Mouse (Mus musculus): ENCODE data around the gene Sh3pxd2a. TPM values are rescaled to one million over a fixed set of nuclear protein-coding genes. Genes with fewer than 3 reads are reported as not detected.

The Sh3pxd2a gene
- total RNA-seq (2021) = 10 to 100 TPM; 25.0 to 25.1 TPM

DNA sequence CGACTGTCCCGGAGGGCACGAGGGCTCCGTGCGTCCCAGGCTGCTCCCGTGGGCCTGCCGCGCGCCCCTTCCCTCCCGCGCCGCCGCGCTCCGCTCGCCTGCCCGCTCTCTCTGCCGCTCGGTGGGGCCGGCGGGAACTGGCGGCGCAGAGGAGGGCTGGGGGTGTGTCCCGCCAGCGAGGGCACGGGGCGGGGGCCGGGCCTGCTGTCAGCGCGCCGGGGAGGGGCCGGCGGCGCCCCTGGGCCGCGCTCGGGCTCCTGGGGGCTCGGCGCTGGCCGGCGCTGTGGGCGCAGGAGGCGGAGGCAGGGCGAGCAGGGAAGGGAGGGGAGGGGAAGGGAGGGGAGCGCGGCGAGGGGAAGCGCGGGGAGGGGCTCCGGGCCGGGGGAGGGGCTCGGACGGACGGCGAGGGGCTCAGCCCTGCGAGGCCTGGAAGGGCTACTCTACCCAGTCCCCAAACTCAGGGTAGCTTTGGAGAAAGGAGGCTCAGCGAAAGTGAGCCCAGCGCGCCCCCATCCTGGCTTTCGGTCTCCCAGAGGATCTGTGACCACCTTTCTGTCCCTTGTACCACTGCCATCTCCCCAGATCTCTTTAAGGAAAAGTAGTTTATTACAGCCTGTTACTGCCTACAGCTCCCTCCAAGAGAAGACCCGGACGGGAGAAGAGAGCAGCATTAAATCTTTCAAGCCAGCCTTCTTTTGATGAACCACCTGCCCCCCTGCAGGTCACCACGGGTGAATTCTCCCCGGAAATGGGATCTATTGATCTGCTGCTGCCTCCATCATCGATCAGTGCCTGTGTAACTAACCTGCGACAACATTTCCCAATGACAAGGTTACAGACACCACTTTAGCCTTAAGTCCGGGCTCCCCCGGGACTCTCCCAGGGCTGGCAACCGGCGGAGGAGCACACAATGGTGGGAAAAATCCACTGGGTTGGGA, at the start of gene Sh3pxd2a:
TSS of gene Sh3pxd2a (minus strand) at position 98 of the 938 bp plus-strand sequence.
- peak; percentile 43 for DNase-seq
- intact Hi-C loops (cut with DNase I) = no loop called here

DNA sequence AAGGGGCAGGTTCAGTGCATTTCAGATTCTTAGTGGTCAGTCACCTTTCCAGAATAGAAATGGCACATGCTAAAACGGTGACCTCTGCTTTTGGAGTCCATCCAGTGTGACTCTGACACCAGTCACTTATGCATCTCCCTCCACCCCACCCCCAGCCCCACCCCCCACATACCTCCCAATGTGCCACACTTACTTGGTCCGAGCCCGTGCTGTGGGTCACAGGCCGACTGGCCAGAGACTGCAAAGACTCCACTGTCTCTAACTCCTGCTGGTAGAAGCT, 49.4 kb upstream of the Sh3pxd2a start:
- no peak for DNase-seq
- intact Hi-C loops (cut with DNase I) = no loop called here

DNA sequence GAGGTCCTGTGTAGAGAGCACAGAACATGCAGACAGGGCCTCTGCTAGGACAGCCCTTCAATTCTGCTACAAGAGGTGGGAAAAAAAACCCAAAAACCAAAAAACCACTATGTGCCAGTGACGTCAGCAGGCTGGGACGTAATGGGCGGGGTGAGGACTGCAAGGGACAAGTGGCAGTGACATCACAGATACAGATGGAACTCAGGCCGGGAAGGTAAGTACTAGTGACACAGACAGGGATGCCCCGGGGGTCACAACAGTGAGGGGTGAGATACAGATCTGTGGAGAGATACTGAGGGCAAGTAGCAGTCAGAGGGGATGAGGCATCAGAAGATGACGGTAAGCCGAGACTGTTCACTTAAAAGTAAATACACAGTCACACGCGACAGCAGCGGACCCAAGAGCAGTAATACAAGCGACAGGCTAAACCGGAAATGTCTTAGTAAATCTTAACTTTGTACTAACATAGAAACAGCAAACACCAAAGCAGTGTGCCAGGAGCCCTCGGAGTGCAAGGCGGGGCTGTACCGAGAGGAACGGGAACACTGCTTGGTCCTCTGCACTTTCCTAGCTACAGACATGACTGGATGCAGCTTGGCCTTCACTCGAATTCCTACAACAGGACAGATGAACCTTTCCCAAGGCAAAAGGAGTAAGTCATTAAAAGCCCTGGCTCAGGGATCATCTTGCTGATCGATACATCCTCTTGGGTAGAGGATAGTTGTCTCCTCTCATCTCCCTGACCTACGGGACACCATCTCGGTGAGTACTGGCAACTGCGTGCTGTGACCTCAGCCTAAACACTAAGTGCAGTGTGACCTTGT, 48.8 kb upstream of the Sh3pxd2a start:
- intact Hi-C loops (cut with DNase I) = no loop called here
- no peak for DNase-seq

DNA sequence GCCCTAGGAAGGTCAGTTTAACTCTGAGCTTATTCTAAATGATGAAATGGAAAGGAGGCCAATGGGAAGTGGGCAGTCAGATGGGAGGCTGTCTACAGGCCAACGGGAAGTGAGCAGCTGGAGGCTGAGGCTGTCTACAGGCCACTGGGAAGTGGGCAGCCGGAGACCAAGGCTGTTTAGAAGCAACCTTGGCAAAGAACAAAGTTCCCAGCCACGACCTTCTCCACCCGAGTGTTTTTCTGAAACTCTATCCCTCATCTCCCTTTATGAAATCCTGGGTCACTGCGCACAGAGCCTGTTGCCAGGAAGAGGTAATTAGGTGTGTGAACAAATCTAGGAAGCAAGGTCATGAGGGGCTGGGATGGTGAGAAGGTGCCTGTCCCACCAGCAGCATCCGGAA, 47.8 kb upstream of the Sh3pxd2a start:
- intact Hi-C loops (cut with DNase I) = no loop called here

DNA sequence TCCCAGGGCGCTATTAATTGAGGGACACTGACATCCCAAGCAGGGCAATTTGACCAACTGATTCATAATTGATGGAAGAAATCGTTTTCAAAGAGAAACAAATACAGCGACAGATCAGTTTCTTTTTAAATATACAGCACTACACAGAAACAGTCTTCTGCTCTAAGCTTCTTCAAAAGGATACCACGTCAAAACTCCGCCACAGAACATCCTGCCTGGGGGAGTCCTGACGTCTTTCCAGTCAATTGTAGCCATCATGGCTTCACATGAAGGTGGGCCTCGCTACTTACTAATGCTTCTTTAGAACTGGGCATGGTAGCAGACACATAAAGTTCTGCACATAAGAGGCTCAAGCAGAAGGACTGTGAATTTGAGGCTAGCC, 47.1 kb upstream of the Sh3pxd2a start:
- intact Hi-C loops (cut with DNase I) = no loop called here
- no peak for DNase-seq

More for the DNA sequence above, 47.8 kb upstream of the Sh3pxd2a start:
- no peak for DNase-seq

DNA sequence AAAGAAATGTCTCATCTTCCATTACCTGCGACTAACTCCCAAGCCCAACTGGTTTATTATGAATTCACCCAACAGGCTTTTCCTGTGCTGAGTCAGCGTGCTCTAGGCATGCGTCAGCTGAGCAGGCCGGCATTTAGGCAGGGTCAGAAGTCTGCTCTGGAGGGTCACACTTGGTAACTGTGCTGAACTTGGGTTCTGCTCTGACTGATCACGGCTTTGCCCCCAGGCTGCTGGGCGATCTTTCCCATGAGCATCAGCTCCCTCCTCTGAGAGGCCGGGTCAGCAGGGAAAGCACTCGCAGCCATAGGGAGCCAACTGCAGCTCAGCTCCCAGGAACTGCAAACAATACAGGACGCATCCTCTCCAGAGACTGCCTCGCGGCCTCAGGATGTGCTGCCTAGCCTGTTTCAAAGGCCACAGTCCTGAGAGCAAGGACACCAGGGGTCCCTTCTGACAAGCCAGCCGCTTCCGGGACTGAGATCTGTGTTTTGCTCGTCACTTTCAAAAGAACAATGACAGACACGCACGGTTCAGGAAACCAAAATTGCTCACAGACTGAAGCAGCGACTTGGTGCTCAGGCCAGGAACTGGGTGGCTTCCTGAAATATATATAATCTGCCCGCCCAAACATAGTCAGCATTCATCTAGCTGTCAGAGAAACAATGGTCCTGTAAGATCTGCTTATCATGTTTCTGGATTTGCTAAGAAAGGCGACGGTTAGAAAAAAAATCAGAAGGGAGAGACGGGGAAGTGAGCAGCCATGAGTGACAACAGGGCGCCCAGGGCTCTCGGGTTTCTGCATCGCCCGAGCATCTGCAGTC, 46.5 kb upstream of the Sh3pxd2a start:
- intact Hi-C loops (cut with DNase I) = no loop called here
- DNase-seq = no peak

DNA sequence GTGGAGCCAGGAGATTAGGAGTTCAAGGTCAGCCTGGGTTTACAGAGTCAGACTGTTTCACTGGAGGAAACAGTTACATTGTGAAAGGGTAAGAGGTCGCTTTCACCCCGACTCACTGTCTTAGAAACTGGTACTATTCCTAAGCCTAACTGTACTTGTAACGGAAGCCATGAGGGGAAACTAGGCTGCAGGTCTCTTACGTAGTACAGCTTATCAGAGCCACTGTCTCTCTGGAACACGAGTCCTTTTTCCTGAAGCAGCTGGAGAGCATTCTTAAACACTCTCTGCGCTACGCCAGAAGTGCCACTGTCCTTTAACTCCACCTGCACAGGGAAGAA, 45.9 kb upstream of the Sh3pxd2a start:
- DNase-seq = no peak
- intact Hi-C loops (cut with DNase I) = no loop called here

DNA sequence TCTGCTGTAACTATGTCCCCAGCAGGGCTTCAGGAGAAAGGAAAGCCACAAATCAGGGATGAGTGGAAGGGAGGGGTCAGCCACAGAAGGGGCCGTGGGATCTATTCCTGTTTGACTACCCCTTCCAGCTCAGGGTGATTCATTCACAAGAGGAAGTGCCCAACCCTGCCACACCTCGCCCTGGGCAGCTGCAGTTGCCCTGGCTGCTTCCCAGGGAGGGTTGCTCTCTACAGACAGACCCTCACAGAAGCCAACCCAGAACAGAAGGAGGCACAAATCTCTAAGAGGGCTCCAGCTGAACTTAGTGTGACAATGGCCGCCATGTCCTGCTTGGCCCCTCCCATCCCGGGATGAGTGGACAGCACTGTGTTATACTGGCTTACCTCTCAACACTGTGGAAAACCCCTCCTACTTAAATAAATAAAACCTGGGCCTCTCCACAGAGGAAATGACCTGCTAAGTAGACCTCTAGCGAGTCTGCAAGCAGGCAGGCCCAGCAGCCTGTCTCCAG, 44.6 kb upstream of the Sh3pxd2a start:
- no peak for DNase-seq
- intact Hi-C loops (cut with DNase I) = loop anchor here (2.0 to 5.0 kb wide), 2 partner anchors 222 to 313 kb away; partner anchors contain the start of gene Sfr1

DNA sequence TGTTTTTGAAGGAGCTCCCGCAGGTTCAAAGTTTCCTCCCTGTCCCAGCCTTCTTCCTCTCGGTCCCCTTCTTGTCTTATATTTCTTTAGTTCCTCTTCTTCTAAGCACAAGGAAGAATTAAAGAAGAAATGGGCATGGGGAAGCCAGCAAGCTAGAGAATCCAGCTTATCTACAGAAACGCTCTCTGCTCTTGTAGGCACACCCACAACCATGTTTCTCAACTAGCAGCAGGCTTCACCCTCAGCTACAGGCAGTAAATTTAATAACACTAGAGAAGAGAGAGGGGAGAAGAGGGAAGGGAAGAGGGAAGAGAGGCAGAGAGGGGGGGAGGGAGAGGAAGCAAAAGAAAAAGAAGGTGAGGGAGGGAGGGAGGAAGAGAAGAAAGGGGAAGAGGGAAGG, 44.0 kb upstream of the Sh3pxd2a start:
- DNase-seq = no peak
- intact Hi-C loops (cut with DNase I) = loop anchor here (2.0 to 5.0 kb wide), 2 partner anchors 223 to 314 kb away; partner anchors contain the start of gene Sfr1

DNA sequence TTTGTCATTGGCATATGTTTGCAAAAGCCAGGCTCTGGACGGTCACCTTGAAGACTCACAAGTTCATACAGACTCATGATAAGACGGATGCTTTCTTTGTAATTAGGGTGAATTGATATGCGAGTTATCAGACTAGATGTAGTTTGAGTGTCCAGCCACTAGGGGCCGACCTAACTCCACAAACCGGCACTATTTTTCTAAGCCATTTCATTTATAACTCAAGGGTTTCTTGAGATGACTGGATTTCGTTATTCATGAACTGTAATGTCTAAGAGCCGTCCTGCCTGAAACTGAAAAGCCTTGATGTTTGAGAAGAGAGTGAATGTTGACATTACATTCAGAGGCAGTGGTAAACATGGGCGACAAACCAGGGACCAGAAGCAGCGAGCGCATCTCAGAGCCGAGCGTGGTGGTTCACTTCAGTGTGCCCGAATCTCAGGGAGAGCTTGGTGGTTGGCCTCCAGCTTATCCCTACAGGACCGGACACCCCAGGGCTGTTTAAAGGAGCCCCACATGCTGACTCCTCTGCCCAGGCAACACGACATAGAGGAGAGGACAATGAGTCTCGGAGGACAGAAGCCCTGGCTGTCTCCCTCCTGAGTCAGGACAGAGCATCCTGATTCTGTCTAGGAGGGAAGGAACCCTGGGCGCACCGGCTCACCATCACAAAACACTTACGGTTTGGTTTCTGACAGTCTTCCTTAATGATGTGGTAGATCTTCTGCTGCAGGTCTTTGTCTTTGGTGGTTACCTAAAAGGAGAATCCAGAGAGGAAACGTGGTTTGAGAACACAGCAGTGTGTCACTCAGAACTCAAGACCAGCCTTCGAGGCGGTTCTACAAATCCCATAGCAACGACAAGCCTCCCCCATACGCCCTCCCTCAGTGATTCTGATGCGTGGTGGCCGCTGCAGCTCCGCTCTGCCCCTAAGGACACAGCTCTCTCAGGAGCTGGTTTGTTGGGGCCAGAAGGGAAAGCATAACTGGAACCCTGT, 43.2 kb upstream of the Sh3pxd2a start:
- intact Hi-C loops (cut with DNase I) = loop anchor here (2.0 to 5.0 kb wide), 2 partner anchors 223 to 315 kb away; partner anchors contain the start of gene Sfr1
- peak; percentile 58 for DNase-seq

DNA sequence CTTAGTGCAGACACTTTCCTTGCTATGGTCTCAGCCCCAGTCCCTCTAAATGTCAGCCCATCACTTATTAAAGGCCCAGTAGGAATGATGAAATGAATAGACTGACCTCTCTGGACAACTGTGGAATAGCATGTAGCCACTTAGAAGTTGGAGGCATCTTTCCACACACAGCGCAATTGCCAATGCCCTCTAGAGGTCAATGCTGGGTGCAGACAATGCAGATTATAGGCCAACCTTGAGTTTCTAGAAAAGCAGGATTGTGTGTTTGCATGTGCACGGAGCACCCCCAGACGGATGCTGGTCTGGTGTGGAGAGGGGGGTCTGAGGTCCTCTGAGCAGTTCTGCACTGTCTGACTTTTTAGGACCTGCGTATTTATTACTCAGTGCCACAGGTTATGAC, 39.4 kb upstream of the Sh3pxd2a start:
- intact Hi-C loops (cut with DNase I) = loop anchor here (2.0 kb wide), 1 partner anchor 147 kb away; no protein-coding TSS in a partner anchor
- peak; percentile 32 for DNase-seq

DNA sequence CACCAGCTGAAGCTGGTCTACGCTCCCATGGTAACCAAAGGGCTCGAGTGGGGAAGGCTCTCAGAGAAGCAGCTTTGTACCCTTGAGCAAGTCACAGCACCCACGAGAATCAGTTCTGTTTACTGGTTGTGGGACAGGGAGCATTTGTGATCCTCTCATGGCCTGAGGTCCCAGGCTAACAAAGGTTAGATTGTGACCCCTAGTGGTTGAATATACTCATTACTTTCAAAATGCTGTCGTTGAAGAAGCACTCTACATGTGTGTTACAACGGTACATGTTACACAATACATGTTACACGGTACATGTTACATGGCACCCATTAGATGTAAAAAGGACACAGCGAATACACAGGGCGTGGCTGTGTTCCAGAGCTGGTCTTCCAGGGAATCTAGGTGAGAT, 38.4 kb upstream of the Sh3pxd2a start:
- intact Hi-C loops (cut with DNase I) = loop anchor here (2.0 kb wide), 1 partner anchor 146 kb away; no protein-coding TSS in a partner anchor
- no peak for DNase-seq

DNA sequence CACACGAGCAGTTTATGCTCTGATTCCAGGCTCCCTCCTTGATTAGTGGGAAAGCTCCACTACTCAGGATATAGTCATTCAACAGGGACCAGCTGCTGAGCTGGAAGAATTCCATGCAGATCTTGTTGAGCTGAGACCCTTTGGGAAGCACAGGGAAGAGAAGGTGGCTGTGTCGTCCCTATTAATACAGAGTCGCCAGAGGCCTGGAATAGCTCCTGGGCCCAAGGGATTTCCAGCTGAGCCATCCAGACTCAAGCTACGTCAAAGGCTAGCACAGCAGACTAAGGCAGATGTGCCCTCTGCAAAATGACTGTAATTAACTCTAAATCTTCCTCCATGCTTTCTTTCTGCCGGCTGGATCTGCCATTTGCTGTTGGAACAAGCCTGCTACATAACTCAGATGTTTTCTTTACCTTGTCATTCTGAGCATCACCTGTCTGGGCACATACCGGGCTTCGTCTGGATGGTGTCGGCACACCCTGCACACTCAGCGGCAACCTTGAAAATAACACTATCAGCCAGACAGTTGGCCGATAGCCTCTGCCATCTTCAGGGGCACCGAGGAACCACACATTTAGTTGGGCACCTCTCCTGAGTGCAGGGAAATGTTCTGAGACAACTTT, 36.3 kb upstream of the Sh3pxd2a start:
- intact Hi-C loops (cut with DNase I) = no loop called here
- no peak for DNase-seq

DNA sequence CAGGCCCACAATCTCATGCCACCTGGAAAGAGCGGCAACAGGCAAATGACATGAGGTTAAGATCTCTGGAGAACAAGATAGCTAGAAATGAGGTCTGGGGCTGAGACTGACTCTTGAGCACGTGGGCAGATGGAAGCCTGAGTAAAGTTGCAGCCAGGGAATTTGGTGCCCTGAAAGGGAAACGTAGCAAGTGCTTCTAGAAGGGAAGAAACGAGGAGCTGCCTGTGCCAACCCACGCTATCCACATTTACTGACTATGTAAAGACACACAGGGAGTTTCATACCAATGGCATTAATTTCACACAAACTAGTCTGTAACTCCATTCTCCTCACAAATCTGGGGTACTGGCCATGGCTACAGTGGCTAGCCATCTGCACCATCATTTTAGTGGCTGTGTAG, 35.6 kb upstream of the Sh3pxd2a start:
- no peak for DNase-seq
- intact Hi-C loops (cut with DNase I) = no loop called here

DNA sequence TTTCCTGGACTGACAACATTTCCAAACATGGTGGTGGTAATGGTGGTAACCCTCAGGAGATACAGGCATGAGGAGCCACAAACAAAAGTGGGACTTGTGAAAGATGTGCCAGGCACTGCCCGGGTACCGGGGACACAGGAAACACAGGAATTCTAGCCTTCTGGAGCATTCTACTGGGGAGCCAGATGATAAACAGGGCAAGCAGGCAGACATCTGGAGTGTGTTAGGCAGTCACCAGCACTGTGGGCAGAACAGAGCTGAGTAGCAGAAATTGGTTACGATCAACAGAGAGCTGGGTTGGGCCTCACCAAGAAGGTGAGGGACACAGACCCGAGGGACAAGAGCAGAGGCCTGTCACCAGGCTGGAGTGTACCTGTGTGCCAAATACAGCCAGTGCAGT, 34.7 kb upstream of the Sh3pxd2a start:
- no peak for DNase-seq
- intact Hi-C loops (cut with DNase I) = no loop called here

DNA sequence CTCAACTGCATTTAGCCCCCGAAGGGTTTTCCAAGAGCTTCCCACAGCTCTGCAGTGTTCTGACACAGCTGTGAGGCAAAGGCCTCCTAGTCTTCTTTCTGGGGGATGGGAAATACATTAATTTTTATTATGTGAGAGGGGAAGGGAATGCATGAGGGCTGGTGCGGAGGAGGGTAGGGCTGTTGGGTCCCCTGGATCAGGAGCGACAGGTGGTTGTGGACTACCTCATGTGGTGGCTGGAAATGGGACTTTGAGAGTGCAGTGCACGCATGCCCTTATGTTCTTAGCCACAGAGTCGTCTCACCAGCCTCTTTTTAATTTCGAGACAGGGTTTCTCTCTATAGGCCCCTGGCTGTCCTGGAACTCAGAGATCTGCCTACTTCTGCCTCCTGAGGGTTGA, 33.5 kb upstream of the Sh3pxd2a start:
- intact Hi-C loops (cut with DNase I) = no loop called here
- DNase-seq = no peak

DNA sequence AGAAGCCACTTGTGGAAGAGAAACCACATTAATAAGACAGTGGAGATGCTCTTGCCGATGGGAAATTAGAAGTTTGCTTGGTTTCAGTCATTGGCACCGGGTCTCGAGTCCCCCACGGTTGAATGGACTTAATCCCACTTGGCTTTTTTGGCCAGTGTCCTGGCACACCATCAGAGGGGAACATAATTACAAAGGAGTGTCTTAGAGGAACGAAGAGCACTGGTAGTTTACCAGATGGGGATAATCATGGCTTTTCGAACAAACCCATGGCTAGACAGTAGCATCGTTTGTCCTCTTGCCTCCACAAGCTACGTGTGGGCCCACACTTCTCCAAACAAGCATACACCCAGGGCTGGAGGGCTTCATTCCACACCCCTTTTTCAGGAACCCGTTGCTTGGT, 33.1 kb upstream of the Sh3pxd2a start:
- intact Hi-C loops (cut with DNase I) = no loop called here
- DNase-seq = peak; percentile 60

DNA sequence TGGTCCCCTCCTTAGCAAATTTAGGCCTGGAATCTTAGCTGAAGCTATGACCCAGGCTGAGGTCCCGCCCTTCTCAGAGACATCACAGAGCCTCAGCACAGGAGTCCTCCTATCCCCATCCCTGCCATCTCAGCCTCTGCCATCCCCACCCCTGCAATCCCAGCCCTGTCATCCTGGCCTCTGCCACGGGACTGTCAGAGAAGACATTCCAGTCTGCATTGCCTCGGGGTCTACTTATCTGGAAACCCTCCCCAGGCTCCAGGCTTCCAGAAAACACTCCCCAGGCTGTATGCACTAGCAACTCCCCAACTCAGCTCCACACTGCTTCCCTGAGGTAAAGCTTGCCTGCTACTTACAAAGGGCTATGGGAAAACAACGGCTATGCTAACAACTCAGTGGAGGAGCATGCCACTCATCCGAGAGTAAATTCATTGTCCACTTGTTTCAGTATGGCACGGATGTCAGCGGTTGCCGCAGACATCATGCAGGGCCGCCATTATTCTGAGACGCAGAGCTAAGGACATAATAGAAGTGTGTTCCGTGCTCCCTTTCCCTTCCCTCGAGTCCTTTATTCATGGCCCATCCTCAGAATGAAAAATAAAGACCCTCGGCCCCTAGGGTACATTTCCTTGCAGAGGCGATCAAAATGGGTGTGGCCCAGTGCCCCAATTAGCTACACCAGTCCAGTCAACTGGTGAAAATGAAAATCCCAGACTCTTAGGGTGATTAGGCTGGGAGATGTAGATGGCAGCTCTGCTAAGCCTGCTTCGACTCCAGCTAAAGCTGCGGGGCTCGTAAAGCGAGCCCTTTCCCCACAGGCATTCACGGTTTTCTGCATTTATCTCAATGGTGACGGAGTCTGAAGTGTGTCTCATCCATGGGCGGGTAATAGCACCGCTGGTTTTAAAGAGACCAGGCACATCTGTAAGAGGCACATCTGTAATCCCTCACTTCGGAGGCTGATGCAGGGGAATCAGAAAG, 29.1 kb upstream of the Sh3pxd2a start:
- intact Hi-C loops (cut with DNase I) = no loop called here
- DNase-seq = no peak
